ENCODE assay signal across 28 mouse cellular contexts in genomic region chr14:113363361-113363760, GRCm38 (mm10). TPM values are rescaled to one million over a fixed set of nuclear protein-coding genes. Genes with fewer than 3 reads are reported as not detected.
DNase-seq lines count a peak whose midpoint lies in the region; ATAC-seq lines count a peak whose summit lies in the region.
"Had no signal": no experiment of that assay in that cellular context is flagged by ENCODE, and none has a peak within 500 bp of the region (broad histone marks: within the 10 kb centered on the region; RNA-seq: fewer than 3 reads in every experiment).

No protein-coding gene starts in this region.

- H3K4me3 ChIP-seq in forebrain, embryonic 15.5 days: no peak overlapping the region
- H3K4me3 ChIP-seq: embryonic facial prominence, embryonic 10.5 days; embryonic facial prominence, embryonic 15.5 days; forebrain, embryonic 12.5 days; hindbrain, embryonic 10.5 days; hindbrain, embryonic 15.5 days; kidney, embryonic 15.5 days; layer of hippocampus, adult 2 months; liver, embryonic 12.5 days; midbrain, embryonic 13.5 days; neural tube, embryonic 13.5 days had no signal

- WGBS in forebrain, embryonic 15.5 days: 68% methylated on average over 1 of the region's 1 CpGs

- H3K27me3 ChIP-seq in forebrain, embryonic 15.5 days: no peaks in the 10 kb centered on the region
- H3K27me3 ChIP-seq: CH12.LX; embryonic facial prominence, embryonic 15.5 days; forebrain, embryonic 12.5 days; hindbrain, embryonic 15.5 days; kidney, embryonic 15.5 days; liver, embryonic 12.5 days; midbrain, embryonic 13.5 days; neural tube, embryonic 13.5 days had no signal

- H3K9me3 ChIP-seq in forebrain, embryonic 15.5 days: no peaks in the 10 kb centered on the region
- H3K9me3 ChIP-seq: embryonic facial prominence, embryonic 15.5 days; forebrain, embryonic 12.5 days; hindbrain, embryonic 15.5 days; kidney, embryonic 15.5 days; neural tube, embryonic 13.5 days had no signal

- H3K9ac ChIP-seq in forebrain, embryonic 15.5 days (replicated peaks): no peak overlapping the region
- H3K9ac ChIP-seq: embryonic facial prominence, embryonic 15.5 days; forebrain, embryonic 12.5 days; hindbrain, embryonic 15.5 days; kidney, embryonic 15.5 days; liver, embryonic 12.5 days; liver, postnatal 0 days; midbrain, embryonic 13.5 days; neural tube, embryonic 13.5 days had no signal

- H3K4me2 ChIP-seq in forebrain, embryonic 15.5 days (replicated peaks): no peak overlapping the region
- H3K4me2 ChIP-seq: embryonic facial prominence, embryonic 15.5 days; forebrain, embryonic 12.5 days; hindbrain, embryonic 15.5 days; kidney, embryonic 15.5 days; liver, embryonic 12.5 days; midbrain, embryonic 13.5 days; neural tube, embryonic 13.5 days had no signal

- peak; percentile 98 for ATAC-seq in cerebellum, adult (ENCODE audit: insufficient number of reproducible peaks, low FRiP score, low TSS enrichment)
- ATAC-seq in forebrain, embryonic 15.5 days (replicated peaks): no peak
- ATAC-seq: liver, embryonic 12.5 days; liver, postnatal 0 days; midbrain, embryonic 13.5 days had no signal

- H3K27ac ChIP-seq in forebrain, embryonic 15.5 days (replicated peaks): no peak overlapping the region
- H3K27ac ChIP-seq: embryonic facial prominence, embryonic 10.5 days; embryonic facial prominence, embryonic 15.5 days; forebrain, embryonic 12.5 days; hindbrain, embryonic 10.5 days; hindbrain, embryonic 15.5 days; kidney, embryonic 15.5 days; layer of hippocampus, adult 2 months; liver, embryonic 12.5 days; midbrain, embryonic 13.5 days; neural tube, embryonic 13.5 days had no signal

- no peaks in the 10 kb centered on the region for H3K4me1 ChIP-seq in forebrain, embryonic 15.5 days
- H3K4me1 ChIP-seq: embryonic facial prominence, embryonic 10.5 days; embryonic facial prominence, embryonic 15.5 days; forebrain, embryonic 12.5 days; hindbrain, embryonic 10.5 days; hindbrain, embryonic 15.5 days; kidney, embryonic 15.5 days; liver, embryonic 12.5 days; midbrain, embryonic 13.5 days; neural tube, embryonic 13.5 days had no signal

- DNase-seq in cerebellum, postnatal 4 days (ENCODE audit: low spot score in 2 of 2): no peak
- DNase-seq in right cerebral cortex, adult 2 months (ENCODE audit: low spot score in 2 of 2): peak; percentile 3 to 9
- DNase-seq in right cerebral cortex, postnatal 10 days (ENCODE audit: low spot score in 2 of 2): no peak
- DNase-seq in cerebellum, postnatal 10 days: peak; percentile 21 to 25
- no peak for DNase-seq in ovary, postnatal 10 days (ENCODE audit: low spot score)
- DNase-seq in kidney, postnatal 4 days: no peak
- DNase-seq: adrenal gland, postnatal 10 days; gastrocnemius, postnatal 10 days; heart, postnatal 14 days; kidney, adult 18-20 months; kidney, postnatal 25 days; left cerebral cortex, postnatal 4 days; liver, postnatal 0 days; lung, postnatal 4 days; retina, postnatal 1 day had no signal

- H3K36me3 ChIP-seq in forebrain, embryonic 15.5 days: no peaks in the 10 kb centered on the region
- H3K36me3 ChIP-seq: embryonic facial prominence, embryonic 10.5 days; embryonic facial prominence, embryonic 15.5 days; forebrain, embryonic 12.5 days; hindbrain, embryonic 10.5 days; hindbrain, embryonic 15.5 days; kidney, embryonic 15.5 days; liver, embryonic 12.5 days; midbrain, embryonic 13.5 days; neural tube, embryonic 13.5 days had no signal

RNA-seq across cellular contexts. Expression of gene Tpm3-rs7, which starts 49.0 kb away (rescaled TPM):
- polyA plus RNA-seq in forebrain, embryonic 15.5 days (2015; fragmentation: Nextera tagmentation; extraction: Ambion mirVana): 4.8 and 4.9 TPM in 2 replicates

Comparison
In these comparisons a context has a peak if more than half of its experiments do, and no peak if none do; other contexts are left out.
1. DNase-seq: peak in right cerebral cortex, adult 2 months (2 of 2) and cerebellum, postnatal 10 days (2 of 2); none in cerebellum, postnatal 4 days (0 of 2), right cerebral cortex, postnatal 10 days (0 of 2), ovary, postnatal 10 days (single experiment) and kidney, postnatal 4 days (0 of 2).